Comparison of ENCODE assay signal across 8 mouse cellular contexts in the genomic region with DNA sequence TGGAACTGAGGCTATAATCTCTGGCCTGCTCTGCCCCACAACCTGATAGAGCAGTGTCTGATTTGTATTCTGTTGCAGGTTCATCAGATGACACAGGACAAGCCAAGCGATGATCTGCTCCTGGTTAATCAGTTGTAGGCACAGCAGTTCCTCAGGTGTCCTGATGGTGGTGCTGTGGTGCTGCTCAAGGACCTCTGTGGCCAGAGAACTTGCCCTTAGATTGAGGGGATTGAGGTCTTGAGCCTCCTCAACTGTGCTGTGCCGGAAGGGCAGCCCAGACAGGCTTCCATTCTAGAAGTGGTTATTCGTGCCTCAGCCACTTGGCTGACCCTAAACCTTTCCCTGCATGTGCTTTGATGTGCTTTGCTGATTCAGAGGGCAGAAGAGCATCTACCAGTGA. TPM values are rescaled to one million over a fixed set of nuclear protein-coding genes. Genes with fewer than 3 reads are reported as not detected.
DNase-seq lines count a peak whose midpoint lies in the region; ATAC-seq and TF ChIP-seq lines count a peak whose summit lies in the region.

No protein-coding gene starts in this region.

- TF ChIP-seq CTCF in intestine, postnatal 0 days (IDR thresholded peaks at IDR 0.05; ENCODE audit: low read depth): peak; percentile 98

- H3K9me3 ChIP-seq in intestine, postnatal 0 days (ENCODE audit: control insufficient read depth): no peaks in the 10 kb centered on the region
- H3K9me3 ChIP-seq in midbrain, embryonic 13.5 days: no peaks in the 10 kb centered on the region

- no peaks in the 10 kb centered on the region for H3K4me1 ChIP-seq in intestine, postnatal 0 days (replicated peaks; ENCODE audit: control insufficient read depth, insufficient read depth, low read length)
- 0 out of 2 replicates have a peak, but pooled peaks cover 4% of the 10 kb centered on the region for H3K4me1 ChIP-seq in midbrain, embryonic 13.5 days (replicated peaks)

- H3K27ac ChIP-seq in intestine, postnatal 0 days (ENCODE audit: low read depth, low read length): no peak overlapping the region
- H3K27ac ChIP-seq in midbrain, embryonic 13.5 days: no peak overlapping the region

- H3K36me3 ChIP-seq in intestine, postnatal 0 days (ENCODE audit: control insufficient read depth, insufficient read depth): peaks cover 9% of the 10 kb centered on the region
- peaks cover 26% of the 10 kb centered on the region for H3K36me3 ChIP-seq in midbrain, embryonic 13.5 days

- no peak overlapping the region for H3K4me2 ChIP-seq in intestine, postnatal 0 days (replicated peaks; ENCODE audit: low read depth)
- H3K4me2 ChIP-seq in midbrain, embryonic 13.5 days (replicated peaks): no peak overlapping the region

- ATAC-seq in common myeloid progenitor, adult 5-6 weeks (replicated peaks; ENCODE audit: low read depth, poor library complexity, severe bottlenecking): peak; percentile 97
- peak; percentile 36; the same call in 1 of the 2 replicates for ATAC-seq in intestine, postnatal 0 days
- ATAC-seq in midbrain, embryonic 13.5 days: peak; percentile 76

- no peak overlapping the region for H3K9ac ChIP-seq in intestine, postnatal 0 days (ENCODE audit: low read depth, low read length)
- no peak overlapping the region for H3K9ac ChIP-seq in midbrain, embryonic 13.5 days (replicated peaks)

- DNase-seq in urinary bladder, adult 18-20 months (ENCODE audit: low spot score in 2 of 2): peak; percentile 49 to 78
- no peak for DNase-seq in urinary bladder, postnatal 10 days (ENCODE audit: low spot score)
- DNase-seq in gastrocnemius, postnatal 36 days: peak; percentile 54 to 70
- peak; percentile 84 for DNase-seq in left cerebral cortex, postnatal 4 days
- DNase-seq in spleen, postnatal 10 days (ENCODE audit: low spot score in 2 of 2): peak; percentile 56 to 78

- 23% methylated on average over 3 of the region's 3 CpGs for WGBS in intestine, postnatal 0 days
- WGBS in midbrain, embryonic 13.5 days: 17% methylated on average over 3 of the region's 3 CpGs

- intact Hi-C loops in gastrocnemius, postnatal 36 days (cut with DNase I): loop anchor here (1.0 to 5.0 kb wide), 2 partner anchors 180 to 295 kb away; a partner anchor contains a TSS
- intact Hi-C loops in left cerebral cortex, postnatal 4 days (cut with DNase I): loop anchor here (5.0 kb wide), 1 partner anchor 180 kb away; a partner anchor contains a TSS

- H3K4me3 ChIP-seq in intestine, postnatal 0 days (ENCODE audit: low read depth, low read length): no peak overlapping the region
- H3K4me3 ChIP-seq in midbrain, embryonic 13.5 days (replicated peaks): no peak overlapping the region

- H3K27me3 ChIP-seq in intestine, postnatal 0 days (replicated peaks; ENCODE audit: control insufficient read depth, insufficient read depth, low read length): no peaks in the 10 kb centered on the region
- H3K27me3 ChIP-seq in midbrain, embryonic 13.5 days: no peaks in the 10 kb centered on the region

RNA-seq across cellular contexts. Expression of a gene that starts 30.8 kb away (rescaled TPM):
- 25.4 and 28.0 TPM in 2 replicates for total RNA-seq in common myeloid progenitor, adult 5-6 weeks (2017)
- total RNA-seq in gastrocnemius, postnatal 36 days (2021): 1 to 10 TPM; 5.4 to 5.8 TPM
- 1.6 and 1.7 TPM in 2 replicates for polyA plus RNA-seq in intestine, postnatal 0 days (2015; fragmentation: Nextera tagmentation; extraction: Ambion mirVana)
- total RNA-seq in left cerebral cortex, postnatal 4 days (2021): 10 to 100 TPM; 14.9 to 16.2 TPM
- 3.1 and 3.4 TPM in 2 replicates for polyA plus RNA-seq in midbrain, embryonic 13.5 days (2015; fragmentation: Nextera tagmentation; extraction: Ambion mirVana)

RNA-seq across cellular contexts. Expression of a gene that starts 30.9 kb away (rescaled TPM):
- 45.6 and 46.5 TPM in 2 replicates for total RNA-seq in common myeloid progenitor, adult 5-6 weeks (2017)
- total RNA-seq in gastrocnemius, postnatal 36 days (2021): 10 to 100 TPM; 12.0 to 13.6 TPM
- polyA plus RNA-seq in intestine, postnatal 0 days (2015; fragmentation: Nextera tagmentation; extraction: Ambion mirVana): 18.6 and 18.8 TPM in 2 replicates
- total RNA-seq in left cerebral cortex, postnatal 4 days (2021): 10 to 100 TPM; 27.8 to 29.4 TPM
- 26.4 and 27.1 TPM in 2 replicates for polyA plus RNA-seq in midbrain, embryonic 13.5 days (2015; fragmentation: Nextera tagmentation; extraction: Ambion mirVana)

Comparison
In these comparisons a context has a peak if more than half of its experiments do, and no peak if none do; other contexts are left out.
1. ATAC-seq: peak in every context shown above with its lines; median percentile 97 in common myeloid progenitor, adult 5-6 weeks; 76 in midbrain, embryonic 13.5 days; 36 in intestine, postnatal 0 days.